Comparison of ENCODE assay signal across 17 mouse cellular contexts in the genomic region with DNA sequence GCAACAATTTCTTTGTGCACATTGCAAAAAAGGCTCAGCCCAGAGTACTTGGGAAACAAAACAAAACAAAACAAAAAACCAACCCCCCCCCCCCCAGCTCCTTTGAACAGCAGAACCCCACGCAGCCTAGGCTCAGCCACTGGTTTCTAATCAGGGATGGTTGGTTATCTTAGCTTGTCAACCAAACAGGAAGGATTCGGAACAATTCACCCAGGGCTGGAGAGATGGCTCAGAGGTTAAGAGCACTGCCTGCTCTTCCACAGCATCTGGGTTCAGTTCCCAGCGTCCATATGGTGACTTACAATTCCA. TPM values are rescaled to one million over a fixed set of nuclear protein-coding genes. Genes with fewer than 3 reads are reported as not detected.
DNase-seq lines count a peak whose midpoint lies in the region; ATAC-seq and TF ChIP-seq lines count a peak whose summit lies in the region.
"Had no signal": no experiment of that assay in that cellular context is flagged by ENCODE, and none has a peak within 500 bp of the region (broad histone marks: within the 10 kb centered on the region; RNA-seq: fewer than 3 reads in every experiment).

No protein-coding gene starts in this region.

- no peak overlapping the region for H3K9ac ChIP-seq in embryonic facial prominence, embryonic 11.5 days (replicated peaks; ENCODE audit: low read length)
- no peak overlapping the region for H3K9ac ChIP-seq in forebrain, postnatal 0 days
- H3K9ac ChIP-seq in neural tube, embryonic 15.5 days (replicated peaks) = no peak overlapping the region
- H3K9ac ChIP-seq: limb, embryonic 13.5 days had no signal

- no peaks in the 10 kb centered on the region for H3K36me3 ChIP-seq in embryonic facial prominence, embryonic 11.5 days (replicated peaks; ENCODE audit: control insufficient read depth, insufficient read depth, low read depth, low read length)
- H3K36me3 ChIP-seq in embryonic facial prominence, embryonic 10.5 days (replicated peaks) = no peaks in the 10 kb centered on the region
- H3K36me3 ChIP-seq in forebrain, postnatal 0 days (ENCODE audit: insufficient read depth) = no peaks in the 10 kb centered on the region
- H3K36me3 ChIP-seq in neural tube, embryonic 15.5 days = no peaks in the 10 kb centered on the region
- H3K36me3 ChIP-seq: limb, embryonic 13.5 days had no signal

- intact Hi-C loops in left cerebral cortex, postnatal 4 days (cut with DNase I) = no loop called here

- no peak overlapping the region for H3K27ac ChIP-seq in embryonic facial prominence, embryonic 11.5 days (replicated peaks; ENCODE audit: low read depth, low read length)
- no peak overlapping the region; the same call in 1 of the 2 replicates for H3K27ac ChIP-seq in embryonic facial prominence, embryonic 10.5 days (replicated peaks)
- H3K27ac ChIP-seq in forebrain, postnatal 0 days (ENCODE audit: low read depth, low read length) = peak overlapping the region; percentile 41; the same call in 1 of the 2 replicates
- peak overlapping the region; percentile 77 for H3K27ac ChIP-seq in neural tube, embryonic 15.5 days (replicated peaks)
- H3K27ac ChIP-seq: limb, embryonic 13.5 days had no signal

- no peak for DNase-seq in embryonic facial prominence, embryonic 11.5 days (ENCODE audit: low spot score)
- no peak for DNase-seq in embryonic facial prominence, embryonic 10.5 days (ENCODE audit: low spot score)
- DNase-seq in forebrain, postnatal 0 days = no peak
- DNase-seq in mesoderm, embryonic 11.5 days (ENCODE audit: low read depth, low spot score) = peak; percentile 30
- DNase-seq in left cerebral cortex, postnatal 4 days = no peak
- DNase-seq in kidney, postnatal 14 days = no peak
- DNase-seq in B cell, adult 2 months = no peak
- DNase-seq: adrenal gland, postnatal 14 days had no signal

- no peaks in the 10 kb centered on the region for H3K4me1 ChIP-seq in embryonic facial prominence, embryonic 11.5 days (ENCODE audit: control insufficient read depth, insufficient read depth, low read length)
- peaks cover 3% of the 10 kb centered on the region; the same call in 1 of the 2 replicates for H3K4me1 ChIP-seq in embryonic facial prominence, embryonic 10.5 days
- no peaks in the 10 kb centered on the region for H3K4me1 ChIP-seq in forebrain, postnatal 0 days (ENCODE audit: insufficient read depth)
- no peaks in the 10 kb centered on the region for H3K4me1 ChIP-seq in neural tube, embryonic 15.5 days
- H3K4me1 ChIP-seq: limb, embryonic 13.5 days had no signal

- 0 out of 2 replicates have a peak, but pooled peaks have one; percentile 23 for ATAC-seq in embryonic facial prominence, embryonic 11.5 days (replicated peaks; ENCODE audit: insufficient number of reproducible peaks, low FRiP score, low TSS enrichment, low read depth)
- no peak for ATAC-seq in forebrain, postnatal 0 days
- no peak for ATAC-seq in neural tube, embryonic 15.5 days (ENCODE audit: low FRiP score)

- H3K27me3 ChIP-seq in embryonic facial prominence, embryonic 11.5 days (ENCODE audit: control insufficient read depth, insufficient read depth, low read length) = no peaks in the 10 kb centered on the region
- no peaks in the 10 kb centered on the region for H3K27me3 ChIP-seq in embryonic facial prominence, embryonic 10.5 days (replicated peaks; ENCODE audit: low read depth, poor library complexity, severe bottlenecking)
- no peaks in the 10 kb centered on the region for H3K27me3 ChIP-seq in forebrain, postnatal 0 days (ENCODE audit: insufficient read depth, low read length)
- no peaks in the 10 kb centered on the region for H3K27me3 ChIP-seq in neural tube, embryonic 15.5 days (replicated peaks)
- H3K27me3 ChIP-seq: limb, embryonic 13.5 days had no signal

- H3K9me3 ChIP-seq in embryonic facial prominence, embryonic 11.5 days (replicated peaks; ENCODE audit: control insufficient read depth, low read length) = no peaks in the 10 kb centered on the region
- H3K9me3 ChIP-seq in embryonic facial prominence, embryonic 10.5 days = no peaks in the 10 kb centered on the region
- H3K9me3 ChIP-seq in forebrain, postnatal 0 days (ENCODE audit: low read length) = no peaks in the 10 kb centered on the region
- H3K9me3 ChIP-seq in neural tube, embryonic 15.5 days (replicated peaks) = no peaks in the 10 kb centered on the region
- H3K9me3 ChIP-seq: limb, embryonic 13.5 days had no signal

- WGBS in embryonic facial prominence, embryonic 11.5 days = 59% methylated on average over 3 of the region's 3 CpGs
- 53% methylated on average over 3 of the region's 3 CpGs for WGBS in embryonic facial prominence, embryonic 10.5 days
- WGBS in forebrain, postnatal 0 days = 5% methylated on average over 3 of the region's 3 CpGs
- WGBS in neural tube, embryonic 15.5 days = 19% methylated on average over 3 of the region's 3 CpGs

- TF ChIP-seq CTCF in forebrain, postnatal 0 days (IDR thresholded peaks at IDR 0.05; ENCODE audit: low read depth) = no peak

- no peak overlapping the region for H3K4me3 ChIP-seq in embryonic facial prominence, embryonic 11.5 days (ENCODE audit: low read depth, low read length)
- no peak overlapping the region for H3K4me3 ChIP-seq in embryonic facial prominence, embryonic 10.5 days
- H3K4me3 ChIP-seq in forebrain, postnatal 0 days (ENCODE audit: low read depth, low read length) = no peak overlapping the region
- no peak overlapping the region for H3K4me3 ChIP-seq in neural tube, embryonic 15.5 days (replicated peaks)
- H3K4me3 ChIP-seq: limb, embryonic 13.5 days had no signal

- no peak overlapping the region for H3K4me2 ChIP-seq in embryonic facial prominence, embryonic 11.5 days (ENCODE audit: low read depth, low read length)
- no peak overlapping the region for H3K4me2 ChIP-seq in forebrain, postnatal 0 days (ENCODE audit: low read depth)
- no peak overlapping the region for H3K4me2 ChIP-seq in neural tube, embryonic 15.5 days
- H3K4me2 ChIP-seq: heart, embryonic 11.5 days; limb, embryonic 13.5 days had no signal

RNA-seq across cellular contexts. Expression of a gene that starts 0.3 kb away (rescaled TPM):
- 0.82 and 1.1 TPM in 2 replicates for polyA plus RNA-seq in embryonic facial prominence, embryonic 11.5 days (2014; fragmentation: Nextera tagmentation; extraction: Ambion mirVana)
- 1.0 and 1.5 TPM in 2 replicates for polyA plus RNA-seq in embryonic facial prominence, embryonic 10.5 days (2016; fragmentation: Nextera tagmentation; extraction: Ambion mirVana)
- total RNA-seq in forebrain, postnatal 0 days (2014; rRNA removed) = 70.6 and 86.6 TPM in 2 replicates
- 59.4 and 69.7 TPM in 2 replicates for polyA plus RNA-seq in forebrain, postnatal 0 days (2015; fragmentation: Nextera tagmentation; extraction: Ambion mirVana)
- polyA plus RNA-seq in neural tube, embryonic 15.5 days (2015; fragmentation: Nextera tagmentation; extraction: Ambion mirVana) = 20.4 and 21.4 TPM in 2 replicates
- total RNA-seq in left cerebral cortex, postnatal 4 days (2021) = 10 to 100 TPM; 51.6 to 56.9 TPM
- total RNA-seq: adrenal gland, postnatal 14 days; CH12.LX; hematopoietic stem cell, adult 5-6 weeks had no signal
- polyA plus RNA-seq: heart, embryonic 11.5 days; kidney, embryonic 14.5 days had no signal

RNA-seq across cellular contexts. Expression of a gene that starts 3.6 kb away (rescaled TPM):
- 0.39 TPM in 1 of 2 replicates, not detected in the other for polyA plus RNA-seq in embryonic facial prominence, embryonic 11.5 days (2014; fragmentation: Nextera tagmentation; extraction: Ambion mirVana)
- not detected in 2 replicates for polyA plus RNA-seq in embryonic facial prominence, embryonic 10.5 days (2016; fragmentation: Nextera tagmentation; extraction: Ambion mirVana)
- 0.05 TPM in 1 of 2 replicates, not detected in the other for total RNA-seq in forebrain, postnatal 0 days (2014; rRNA removed)
- 0.16 TPM in 1 of 2 replicates, not detected in the other for polyA plus RNA-seq in forebrain, postnatal 0 days (2015; fragmentation: Nextera tagmentation; extraction: Ambion mirVana)
- polyA plus RNA-seq in neural tube, embryonic 15.5 days (2015; fragmentation: Nextera tagmentation; extraction: Ambion mirVana) = not detected in 2 replicates
- total RNA-seq in left cerebral cortex, postnatal 4 days (2021) = under 1 TPM; 0.12 to 0.30 TPM
- total RNA-seq: adrenal gland, postnatal 14 days; CH12.LX; hematopoietic stem cell, adult 5-6 weeks; layer of hippocampus, adult 18-20 months; left cerebral cortex, adult 2 months had no signal
- polyA plus RNA-seq: kidney, embryonic 14.5 days; limb, embryonic 13.5 days; liver, embryonic 16.5 days had no signal

RNA-seq across cellular contexts. Expression of a gene that starts 24.9 kb away (rescaled TPM):
- polyA plus RNA-seq in embryonic facial prominence, embryonic 11.5 days (2014; fragmentation: Nextera tagmentation; extraction: Ambion mirVana) = not detected in 2 replicates
- polyA plus RNA-seq in embryonic facial prominence, embryonic 10.5 days (2016; fragmentation: Nextera tagmentation; extraction: Ambion mirVana) = not detected in 2 replicates
- 0.15 and 0.52 TPM in 2 replicates for total RNA-seq in forebrain, postnatal 0 days (2014; rRNA removed)
- polyA plus RNA-seq in forebrain, postnatal 0 days (2015; fragmentation: Nextera tagmentation; extraction: Ambion mirVana) = 0.05 and 0.29 TPM in 2 replicates
- polyA plus RNA-seq in neural tube, embryonic 15.5 days (2015; fragmentation: Nextera tagmentation; extraction: Ambion mirVana) = 0.13 and 0.17 TPM in 2 replicates
- total RNA-seq in left cerebral cortex, postnatal 4 days (2021) = 1 to 10 TPM; 1.3 to 1.7 TPM
- total RNA-seq: adrenal gland, postnatal 14 days; CH12.LX; hematopoietic stem cell, adult 5-6 weeks had no signal
- polyA plus RNA-seq: heart, embryonic 11.5 days; kidney, embryonic 14.5 days; limb, embryonic 13.5 days; liver, embryonic 16.5 days had no signal

Comparison
In these comparisons a context has a peak if more than half of its experiments do, and no peak if none do; other contexts are left out.
1. H3K27ac ChIP-seq: peak in forebrain, postnatal 0 days (single experiment) and neural tube, embryonic 15.5 days (single experiment); none in embryonic facial prominence, embryonic 11.5 days (single experiment) and embryonic facial prominence, embryonic 10.5 days (single experiment).